Mouse (Mus musculus) cerebellum, postnatal 14 days (tissue): ENCODE results near the gene Rtn1.

Experiments
- DNase-seq, 2 experiments: peaks; one replicate each; pipeline ENCODE4 v3.0.0; 2021; ENCODE audit warnings: mixed read lengths in 2 of 2

Gene Rtn1

DNA sequence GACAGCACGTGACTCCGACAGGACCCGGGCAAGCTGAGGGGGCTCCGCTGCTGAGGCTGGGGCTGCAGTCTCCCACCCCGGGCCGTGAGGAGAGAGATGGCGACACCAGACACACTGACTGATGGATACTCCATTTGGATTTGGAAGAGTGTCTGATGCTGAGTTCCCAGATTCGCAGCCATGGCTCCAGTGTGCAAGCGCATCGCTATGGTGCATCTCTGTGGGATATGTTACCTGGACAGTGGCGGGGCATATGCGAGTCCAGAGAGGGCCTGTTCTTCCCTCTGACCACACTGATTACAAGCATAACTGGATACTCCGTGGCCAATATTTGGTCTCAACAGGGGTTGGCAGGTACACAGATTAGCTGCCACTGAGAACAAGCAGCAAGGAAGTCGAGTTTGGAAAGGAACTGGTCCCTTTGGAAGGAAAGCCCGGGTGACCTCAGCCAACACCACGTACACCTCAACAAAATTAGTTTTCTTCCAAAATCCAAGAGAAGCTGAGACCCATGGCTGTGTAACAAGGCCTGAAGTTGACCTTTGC is 185.2 kb downstream of the Rtn1 start:
- DNase-seq = peak; percentile 12 to 58

DNA sequence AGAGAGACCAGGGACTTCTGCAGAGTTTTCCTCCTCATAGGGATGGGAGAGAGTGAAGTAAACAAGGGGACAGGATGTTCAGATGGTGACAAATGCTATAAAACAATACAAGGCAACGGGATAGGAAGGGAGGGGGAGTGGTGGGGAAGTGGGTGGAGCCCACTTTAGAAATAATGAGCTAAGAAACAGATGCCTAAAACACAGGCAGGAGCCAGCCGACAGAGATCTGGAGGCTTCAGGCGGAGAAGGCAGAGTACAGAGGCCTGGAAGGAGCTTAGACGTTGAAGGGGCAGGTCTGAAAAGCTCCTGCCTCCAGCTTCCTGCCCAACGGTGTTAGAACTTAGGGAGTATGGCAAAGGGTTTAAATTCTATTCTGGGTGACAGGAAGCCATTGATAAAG is 195.3 kb downstream of the Rtn1 start:
- no peak for DNase-seq

DNA sequence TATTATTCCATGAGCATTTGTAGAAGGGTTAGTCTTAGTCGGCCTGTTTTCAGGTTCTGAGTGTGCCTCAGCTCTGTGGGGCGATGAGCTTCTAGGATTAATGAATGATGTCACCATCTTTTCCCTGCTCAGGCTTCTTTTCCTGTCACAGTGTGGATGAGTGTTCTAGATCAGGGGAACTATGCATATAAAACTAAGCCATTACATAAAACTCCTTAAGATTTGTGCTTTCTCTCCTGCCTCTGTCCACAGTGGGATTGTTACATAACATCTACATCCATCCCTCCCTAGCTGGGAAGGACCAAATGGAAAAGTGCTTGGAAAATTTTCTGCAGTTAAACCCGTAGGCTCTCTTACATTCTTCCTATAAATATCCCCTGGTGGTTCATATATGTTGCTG is 208.0 kb downstream of the Rtn1 start:
- no peak for DNase-seq

DNA sequence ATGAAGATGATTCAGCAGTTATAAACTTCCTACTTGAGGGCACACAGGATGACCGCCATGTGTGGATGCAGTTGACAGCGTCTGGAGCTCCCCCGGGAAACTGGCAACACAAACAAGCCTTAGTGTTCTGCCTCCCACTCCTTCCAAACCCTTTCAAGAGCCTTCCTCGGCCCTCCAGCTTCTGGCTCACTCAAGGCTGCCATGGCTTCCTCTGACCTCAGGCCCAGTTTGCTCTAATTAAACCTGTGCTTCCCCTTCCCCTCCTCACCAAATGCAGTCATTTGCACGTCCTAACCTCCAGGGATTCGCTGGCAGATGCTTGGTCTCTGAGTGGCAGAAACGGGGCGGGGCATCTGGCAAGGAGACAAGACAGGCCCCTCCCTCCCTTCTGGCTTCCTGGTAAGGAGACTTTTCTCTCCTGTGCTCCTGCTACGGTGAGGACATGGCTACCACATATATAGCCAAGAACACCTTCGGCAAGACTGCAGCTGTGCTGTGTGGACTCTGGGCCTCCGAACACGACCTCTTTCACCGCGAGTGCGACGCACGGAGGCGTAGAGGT is 210.8 kb downstream of the Rtn1 start:
- peak; percentile 66 to 81 for DNase-seq

DNA sequence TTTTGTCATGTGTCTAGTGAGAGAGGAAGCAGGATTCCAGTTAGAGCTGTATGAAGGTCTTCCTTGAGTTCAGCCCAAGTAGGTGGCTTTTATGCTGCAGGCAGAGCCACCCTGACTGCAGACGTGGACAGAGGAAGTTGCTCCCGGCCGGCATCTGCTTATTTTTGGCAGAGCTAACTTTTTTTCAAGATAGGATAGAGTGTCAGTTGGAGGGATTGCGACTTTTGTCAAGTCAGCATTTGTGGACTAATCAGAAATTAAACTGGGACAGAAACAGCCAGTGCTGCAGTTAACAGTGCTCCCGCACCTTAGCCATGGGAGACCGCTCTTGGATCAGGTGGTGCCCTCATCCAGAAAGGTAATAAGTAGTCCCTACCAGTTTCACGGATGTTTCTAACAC is 211.4 kb downstream of the Rtn1 start:
- no peak for DNase-seq

DNA sequence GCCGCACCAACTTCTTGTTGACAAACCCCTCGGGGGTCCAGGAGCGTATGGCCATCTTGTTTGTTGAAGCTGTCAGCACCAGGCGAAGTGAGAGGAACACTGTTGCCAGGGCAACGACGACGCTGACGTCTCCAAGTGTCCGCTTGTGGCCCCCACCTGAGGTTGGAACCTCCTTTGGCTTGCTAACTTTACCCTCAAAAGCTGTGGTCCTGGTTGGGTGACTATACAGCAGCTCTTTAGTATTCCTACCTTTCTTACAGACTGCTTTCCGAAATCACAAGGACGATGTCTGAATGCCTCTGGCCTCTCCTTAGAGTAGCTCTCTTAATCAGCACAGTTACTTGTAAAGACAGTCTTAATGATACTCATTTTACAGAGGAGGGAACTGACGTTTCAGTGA is 223.9 kb downstream of the Rtn1 start, which contains the start of gene Ccdc175:
Ccdc175 (minus strand) TSS at position 101 of the 400 bp plus-strand sequence.
- DNase-seq = no peak

DNA sequence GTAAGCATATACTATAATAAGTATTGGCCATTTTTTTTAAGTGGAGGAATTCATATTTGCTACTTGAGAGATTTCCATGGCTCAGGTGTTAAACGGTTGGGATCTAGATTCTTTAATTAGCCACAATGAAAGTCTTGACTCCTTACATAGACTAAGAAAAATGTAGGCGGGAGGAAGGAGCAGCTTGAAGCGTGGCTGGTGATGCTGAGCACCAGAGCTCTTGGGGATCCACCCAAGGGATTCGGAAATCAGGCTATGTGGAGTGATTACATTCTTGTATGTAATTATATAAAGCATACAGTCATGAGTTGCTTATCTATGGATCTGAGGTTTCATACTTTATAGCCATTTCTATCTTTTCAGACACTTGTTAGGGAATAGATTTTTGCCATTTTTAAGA is 229.3 kb downstream of the Rtn1 start:
- no peak for DNase-seq

DNA sequence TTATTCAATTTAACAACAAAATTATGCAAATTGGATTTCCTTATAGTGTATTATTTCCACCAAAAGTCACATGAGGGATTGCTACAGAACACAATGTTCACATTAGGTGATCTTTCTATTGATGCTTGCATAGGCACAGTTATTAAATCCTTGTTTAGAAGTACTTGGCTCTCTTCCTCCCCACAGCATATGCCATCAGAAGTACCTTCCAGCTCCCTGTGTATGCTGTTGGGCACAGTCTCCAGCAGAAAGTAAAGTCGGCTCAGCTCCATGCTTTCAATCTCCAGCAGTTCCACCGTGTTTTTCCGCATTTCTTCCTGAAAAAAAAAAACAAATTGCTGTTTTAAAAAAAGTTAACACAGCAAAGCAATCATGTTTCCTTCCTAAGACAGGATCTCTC is 230.5 kb downstream of the Rtn1 start:
- peak in 1 of 2 experiments; percentile 38 for DNase-seq
